Mouse (Mus musculus): Measurements from ENCODE around the gene Mgst2. TPM values are rescaled to one million over a fixed set of nuclear protein-coding genes. Genes with fewer than 3 reads are reported as not detected.

Mgst2 gene
- total and polyA plus RNA-seq, 3 experiments = 0.69 to 3.1 TPM; not detected in 1

GRCm38 (mm10) chr3:51726257-51726656, 66.1 kb downstream of the Mgst2 start:
- DNase-seq (ENCODE audit: low read depth, low spot score) = peak; percentile 52
- no peaks in the 10 kb centered on the region for H3K9me3 ChIP-seq (replicated peaks; ENCODE audit: insufficient read depth, low read length)
- H3K4me3 ChIP-seq (ENCODE audit: control insufficient read depth in 1 of 2, insufficient read depth in 1 of 2, low read depth in 2 of 2, low read length in 2 of 2) = no peak overlapping the region
- no peaks in the 10 kb centered on the region for H3K27me3 ChIP-seq (ENCODE audit: control insufficient read depth in 1 of 2, insufficient read depth in 2 of 2, low read length in 2 of 2)
- H3K79me2 ChIP-seq (ENCODE audit: control insufficient read depth, insufficient read depth, low read length, poor library complexity) = no peaks in the 10 kb centered on the region
- peaks cover 0 to 27% of the 10 kb centered on the region in 2 experiments; a peak in 2 of 4 replicates for H3K36me3 ChIP-seq (ENCODE audit: control insufficient read depth in 1 of 2, insufficient read depth in 2 of 2, low read length in 2 of 2)
- peaks cover 8 to 34% of the 10 kb centered on the region in 2 experiments for H3K4me1 ChIP-seq (ENCODE audit: control insufficient read depth in 1 of 2, insufficient read depth in 2 of 2, low read length in 2 of 2)
- no peak for TF ChIP-seq ETS1 (IDR thresholded peaks at IDR 0.05; ENCODE audit: low read depth, low read length)
- no peak for TF ChIP-seq SIN3A (IDR thresholded peaks at IDR 0.05; ENCODE audit: low read length)
- TF ChIP-seq USF1 (IDR thresholded peaks at IDR 0.05; ENCODE audit: low read depth, low read length) = no peak
- TF ChIP-seq POLR2AphosphoS5 (IDR thresholded peaks at IDR 0.05; ENCODE audit: borderline replicate concordance, low read depth, low read length) = no peak
- 0 out of 2 replicates have a peak, but pooled peaks have one; percentile 8 for TF ChIP-seq TAL1 (IDR thresholded peaks at IDR 0.05; ENCODE audit: low read length)
- peak; percentile 20; the same call in 1 of the 2 replicates for TF ChIP-seq GATA1 (IDR thresholded peaks at IDR 0.05; ENCODE audit: low read depth, low read length)
- no peak for TF ChIP-seq CTCF (IDR thresholded peaks at IDR 0.05 in 2 of 3, conservative IDR thresholded peaks at IDR 0.05 in 1 of 3; ENCODE audit: control insufficient read depth in 1 of 3, insufficient read depth in 1 of 3, low read depth in 2 of 3, low read length in 3 of 3, poor library complexity in 1 of 3, severe bottlenecking in 1 of 3)
- no peak for TF ChIP-seq MAZ (IDR thresholded peaks at IDR 0.05; ENCODE audit: low read depth, low read length)
- TF ChIP-seq MAX (IDR thresholded peaks at IDR 0.05; ENCODE audit: low read length) = no peak
- TF ChIP-seq GABPA (IDR thresholded peaks at IDR 0.05; ENCODE audit: low read depth, low read length) = no peak
- H3K9ac ChIP-seq (ENCODE audit: control insufficient read depth, low read depth, low read length, poor library complexity, severe bottlenecking) = no peak overlapping the region
- no peak overlapping the region for H3K27ac ChIP-seq (ENCODE audit: control insufficient read depth, low read depth, low read length)

DNA sequence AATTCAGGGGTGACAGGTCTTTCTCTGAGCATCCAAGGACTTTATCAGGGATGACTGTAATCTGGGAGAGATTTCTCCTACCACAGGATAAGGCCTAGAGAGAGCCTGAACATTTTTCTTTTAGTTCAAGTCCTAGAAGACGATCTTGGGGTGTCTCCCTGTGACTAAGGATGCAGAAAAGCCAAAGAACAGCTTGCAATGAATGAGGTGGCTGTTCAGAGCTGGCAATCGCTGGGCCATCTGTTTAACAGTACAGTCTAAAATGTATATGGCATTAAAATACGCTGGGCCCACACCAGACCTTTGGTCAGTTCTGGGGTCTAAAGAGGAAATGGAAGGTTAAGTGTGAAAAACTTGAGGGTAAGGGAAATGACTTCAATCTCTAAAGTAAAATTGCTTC, 67.3 kb downstream of the Mgst2 start:
- no peak for TF ChIP-seq TAL1 (IDR thresholded peaks at IDR 0.05; ENCODE audit: low read length)
- TF ChIP-seq UBTF (IDR thresholded peaks at IDR 0.05; ENCODE audit: borderline replicate concordance, insufficient read depth, low read depth, low read length) = no peak
- TF ChIP-seq MYC (IDR thresholded peaks at IDR 0.05; ENCODE audit: low read depth, low read length) = no peak
- no peak for TF ChIP-seq SIN3A (IDR thresholded peaks at IDR 0.05; ENCODE audit: low read length)
- TF ChIP-seq ETS1 (IDR thresholded peaks at IDR 0.05; ENCODE audit: low read depth, low read length) = 0 out of 2 replicates have a peak, but pooled peaks have one; percentile 1
- TF ChIP-seq POLR2AphosphoS2 (IDR thresholded peaks at IDR 0.05; ENCODE audit: low read length) = no peak
- TF ChIP-seq CHD2 (IDR thresholded peaks at IDR 0.05; ENCODE audit: low read length) = no peak
- peaks cover 8 to 34% of the 10 kb centered on the region in 2 experiments for H3K4me1 ChIP-seq (ENCODE audit: control insufficient read depth in 1 of 2, insufficient read depth in 2 of 2, low read length in 2 of 2)
- H3K27ac ChIP-seq (ENCODE audit: control insufficient read depth, low read depth, low read length) = peak overlapping the region; percentile 75
- no peak overlapping the region for H3K4me3 ChIP-seq (ENCODE audit: control insufficient read depth in 1 of 2, insufficient read depth in 1 of 2, low read depth in 2 of 2, low read length in 2 of 2)
- H3K27me3 ChIP-seq (ENCODE audit: control insufficient read depth in 1 of 2, insufficient read depth in 2 of 2, low read length in 2 of 2) = no peaks in the 10 kb centered on the region
- H3K9me3 ChIP-seq (replicated peaks; ENCODE audit: insufficient read depth, low read length) = no peaks in the 10 kb centered on the region
- H3K79me2 ChIP-seq (ENCODE audit: control insufficient read depth, insufficient read depth, low read length, poor library complexity) = no peaks in the 10 kb centered on the region
- peaks cover 0 to 27% of the 10 kb centered on the region in 2 experiments; a peak in 2 of 4 replicates for H3K36me3 ChIP-seq (ENCODE audit: control insufficient read depth in 1 of 2, insufficient read depth in 2 of 2, low read length in 2 of 2)
- no peak for DNase-seq (ENCODE audit: low read depth, low spot score)
- H3K9ac ChIP-seq (ENCODE audit: control insufficient read depth, low read depth, low read length, poor library complexity, severe bottlenecking) = no peak overlapping the region

GRCm38 (mm10) chr3:51727968-51728367, 67.8 kb downstream of the Mgst2 start:
- H3K4me1 ChIP-seq (ENCODE audit: control insufficient read depth in 1 of 2, insufficient read depth in 2 of 2, low read length in 2 of 2) = peaks cover 8 to 34% of the 10 kb centered on the region in 2 experiments
- peak; percentile 44 for DNase-seq (ENCODE audit: low read depth, low spot score)
- peaks cover 0 to 27% of the 10 kb centered on the region in 2 experiments; a peak in 2 of 4 replicates for H3K36me3 ChIP-seq (ENCODE audit: control insufficient read depth in 1 of 2, insufficient read depth in 2 of 2, low read length in 2 of 2)
- no peaks in the 10 kb centered on the region for H3K27me3 ChIP-seq (ENCODE audit: control insufficient read depth in 1 of 2, insufficient read depth in 2 of 2, low read length in 2 of 2)
- H3K4me3 ChIP-seq (ENCODE audit: control insufficient read depth in 1 of 2, insufficient read depth in 1 of 2, low read depth in 2 of 2, low read length in 2 of 2) = peak overlapping the region; percentile 14 to 31; a peak in 3 of 4 replicates
- TF ChIP-seq TCF12 (IDR thresholded peaks at IDR 0.05; ENCODE audit: low read depth, low read length) = peak; percentile 20; the same call in 1 of the 2 replicates
- TF ChIP-seq EP300 (IDR thresholded peaks at IDR 0.05; ENCODE audit: low read depth in 1 of 2, low read length in 2 of 2) = peak; percentile 29 to 39; a peak in 3 of 4 replicates
- no peak for TF ChIP-seq UBTF (IDR thresholded peaks at IDR 0.05; ENCODE audit: borderline replicate concordance, insufficient read depth, low read depth, low read length)
- no peak for TF ChIP-seq MAZ (IDR thresholded peaks at IDR 0.05; ENCODE audit: low read depth, low read length)
- TF ChIP-seq ETS1 (IDR thresholded peaks at IDR 0.05; ENCODE audit: low read depth, low read length) = 0 out of 2 replicates have a peak, but pooled peaks have one; percentile 25
- TF ChIP-seq GATA1 (IDR thresholded peaks at IDR 0.05; ENCODE audit: low read depth, low read length) = 0 out of 2 replicates have a peak, but pooled peaks have one; percentile 10
- TF ChIP-seq ELF1 (IDR thresholded peaks at IDR 0.05; ENCODE audit: low read depth, low read length) = no peak
- TF ChIP-seq ZNF384 (IDR thresholded peaks at IDR 0.05; ENCODE audit: low read depth, low read length) = no peak
- TF ChIP-seq TAL1 (IDR thresholded peaks at IDR 0.05; ENCODE audit: low read length) = peak; percentile 35; the same call in 1 of the 2 replicates
- TF ChIP-seq SMC3 (IDR thresholded peaks at IDR 0.05; ENCODE audit: low read depth, low read length) = no peak
- no peaks in the 10 kb centered on the region for H3K9me3 ChIP-seq (replicated peaks; ENCODE audit: insufficient read depth, low read length)
- H3K79me2 ChIP-seq (ENCODE audit: control insufficient read depth, insufficient read depth, low read length, poor library complexity) = no peaks in the 10 kb centered on the region
- H3K9ac ChIP-seq (ENCODE audit: control insufficient read depth, low read depth, low read length, poor library complexity, severe bottlenecking) = peak overlapping the region; percentile 15; the same call in 1 of the 2 replicates
- H3K27ac ChIP-seq (ENCODE audit: control insufficient read depth, low read depth, low read length) = peak overlapping the region; percentile 75
